In genomic region chr9:40622265-40622664, GRCm38 (mm10) we compare ENCODE assay signal across 29 mouse cellular contexts. TPM values are rescaled to one million over a fixed set of nuclear protein-coding genes. Genes with fewer than 3 reads are reported as not detected.
"Had no signal": no experiment of that assay in that cellular context is flagged by ENCODE, and none has a peak within 500 bp of the region (broad histone marks: within the 10 kb centered on the region; RNA-seq: fewer than 3 reads in every experiment).

No protein-coding gene starts in this region.

- H3K27me3 ChIP-seq: kidney, embryonic 15.5 days; lung, embryonic 15.5 days; midbrain, embryonic 12.5 days had no signal

- DNase-seq: kidney, adult 11 months; kidney, adult 8-10 months; kidney, postnatal 10 days; kidney, postnatal 4 days; liver; lung, adult 18-20 months; lung, postnatal 10 days; lung, postnatal 36 days; thymus, adult 2 months; thymus, postnatal 14 days; thymus, postnatal 4 days had no signal

- H3K36me3 ChIP-seq: kidney, embryonic 15.5 days; limb, embryonic 10.5 days; limb, embryonic 13.5 days; liver, embryonic 12.5 days; liver, embryonic 15.5 days; lung, embryonic 15.5 days; midbrain, embryonic 12.5 days had no signal

- H3K9me3 ChIP-seq: kidney, embryonic 15.5 days; limb, embryonic 10.5 days; limb, embryonic 13.5 days; liver, embryonic 12.5 days; liver, embryonic 15.5 days; lung, embryonic 15.5 days; megakaryocyte, embryonic 14.5 days; midbrain, embryonic 12.5 days had no signal

- ATAC-seq: liver, embryonic 12.5 days had no signal

- H3K4me2 ChIP-seq: kidney, embryonic 15.5 days; limb, embryonic 13.5 days; liver, embryonic 12.5 days; liver, embryonic 15.5 days; lung, embryonic 15.5 days; midbrain, embryonic 12.5 days had no signal

- H3K27ac ChIP-seq: kidney, embryonic 15.5 days; limb, embryonic 10.5 days; limb, embryonic 13.5 days; liver, embryonic 12.5 days; liver, embryonic 15.5 days; lung, embryonic 15.5 days; midbrain, embryonic 12.5 days; stomach, postnatal 0 days had no signal

- H3K9ac ChIP-seq: kidney, embryonic 15.5 days; limb, embryonic 13.5 days; liver, embryonic 12.5 days; liver, embryonic 15.5 days; lung, embryonic 15.5 days; midbrain, embryonic 12.5 days had no signal

- H3K4me3 ChIP-seq: kidney, embryonic 15.5 days; limb, embryonic 10.5 days; limb, embryonic 13.5 days; liver, embryonic 12.5 days; liver, embryonic 15.5 days; lung, embryonic 15.5 days; megakaryocyte, embryonic 14.5 days; midbrain, embryonic 12.5 days had no signal

RNA-seq across cellular contexts. Expression of gene Gm21915, which starts 48.1 kb away (rescaled TPM):
- total RNA-seq: layer of hippocampus, adult 18-20 months; layer of hippocampus, postnatal 14 days; left cerebral cortex, adult 18-20 months; left cerebral cortex, postnatal 25 days had no signal
- polyA plus RNA-seq: kidney, embryonic 15.5 days; limb, embryonic 10.5 days; limb, embryonic 13.5 days; liver, embryonic 12.5 days; liver, embryonic 15.5 days; lung, embryonic 15.5 days; midbrain, embryonic 12.5 days; neural tube, embryonic 11.5 days; neural tube, embryonic 14.5 days; small intestine, adult 2 months; spleen, adult 2 months; stomach, embryonic 14.5 days; stomach, postnatal 0 days; thymus, adult 2 months had no signal
